Mouse (Mus musculus) adipose tissue, adult 10 weeks (tissue): ENCODE data around the gene Irgc1. TPM values are rescaled to one million over a fixed set of nuclear protein-coding genes. Genes with fewer than 3 reads are reported as not detected.

ENCODE experiments used
- polyA plus RNA-seq: library from polyadenylated mRNA; stranded (reverse); fragments of 350-450 nt; fragmentation: Illumina TruSeq; extraction: RNeasy Lipid Tissue Mini Kit (QIAGEN cat#74804); gene quantifications from one replicate; pipeline ENCODE4 v1.2.3, GENCODE M21; 2014; ENCODE audit warnings: low read depth, low replicate concordance

Gene Irgc1
- polyA plus RNA-seq: 18.3 TPM

DNA sequence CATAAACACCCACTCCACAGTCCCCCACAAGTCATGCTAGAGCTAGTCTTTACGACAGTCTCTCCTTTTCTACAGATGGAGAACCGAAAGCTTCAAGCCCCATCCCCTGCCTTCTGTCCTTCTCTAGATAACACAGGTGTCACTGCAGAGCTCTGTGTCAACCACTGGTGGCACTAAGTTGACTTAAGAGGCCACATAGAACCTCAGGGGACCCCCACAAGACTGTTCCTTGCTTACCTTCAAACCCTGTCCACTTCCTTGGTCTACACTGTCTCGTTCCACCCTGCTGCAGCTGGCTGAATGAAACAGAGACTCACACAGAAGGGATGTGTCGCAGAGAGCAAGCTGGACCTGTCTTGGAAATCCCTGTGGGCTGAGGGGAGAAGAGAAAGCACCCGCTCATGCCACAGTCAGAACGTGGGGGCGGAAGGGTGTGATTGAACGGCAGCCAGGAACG, at the start of gene Irgc1:
Irgc1 (minus strand) TSS at position 443 of the 457 bp plus-strand sequence.

DNA sequence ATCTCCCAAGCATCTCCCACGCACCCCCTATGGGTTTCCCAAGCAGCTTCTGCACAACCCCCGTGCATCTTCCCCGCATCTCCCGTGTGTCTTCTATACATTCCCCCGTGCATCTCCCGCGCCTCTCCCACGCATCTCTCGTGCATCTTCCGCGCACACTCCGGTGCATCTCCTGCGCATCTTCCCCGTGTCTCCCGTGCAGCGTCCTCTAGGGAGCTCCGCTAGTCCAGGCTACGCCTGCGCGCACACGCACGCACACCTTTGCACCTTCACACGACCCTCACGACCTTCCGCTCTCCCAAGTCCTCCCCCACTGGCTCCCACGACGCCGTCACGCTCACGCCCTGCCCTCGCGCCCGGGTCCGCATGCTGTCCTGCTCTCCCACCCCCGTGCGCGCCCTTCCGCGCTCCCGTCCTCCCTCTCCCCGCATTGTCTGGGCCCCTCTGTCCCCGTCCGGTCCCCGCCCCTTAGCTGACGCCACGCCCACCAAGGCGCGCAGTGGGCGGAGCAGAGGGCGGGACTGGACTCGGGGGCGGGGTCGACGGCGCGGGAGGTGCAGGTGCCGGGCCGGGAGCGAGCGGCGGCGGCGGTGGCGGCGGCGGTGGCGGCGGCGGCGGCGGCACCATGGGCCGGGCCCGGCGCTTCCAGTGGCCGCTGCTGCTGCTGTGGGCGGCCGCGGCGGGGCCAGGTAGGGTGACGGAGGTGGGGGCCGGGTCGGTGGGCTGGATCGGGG, 29.5 kb upstream of the Irgc1 start, which contains the start of gene Cadm4:
Cadm4 (plus strand) TSS at position 550 of the 734 bp plus-strand sequence.

DNA sequence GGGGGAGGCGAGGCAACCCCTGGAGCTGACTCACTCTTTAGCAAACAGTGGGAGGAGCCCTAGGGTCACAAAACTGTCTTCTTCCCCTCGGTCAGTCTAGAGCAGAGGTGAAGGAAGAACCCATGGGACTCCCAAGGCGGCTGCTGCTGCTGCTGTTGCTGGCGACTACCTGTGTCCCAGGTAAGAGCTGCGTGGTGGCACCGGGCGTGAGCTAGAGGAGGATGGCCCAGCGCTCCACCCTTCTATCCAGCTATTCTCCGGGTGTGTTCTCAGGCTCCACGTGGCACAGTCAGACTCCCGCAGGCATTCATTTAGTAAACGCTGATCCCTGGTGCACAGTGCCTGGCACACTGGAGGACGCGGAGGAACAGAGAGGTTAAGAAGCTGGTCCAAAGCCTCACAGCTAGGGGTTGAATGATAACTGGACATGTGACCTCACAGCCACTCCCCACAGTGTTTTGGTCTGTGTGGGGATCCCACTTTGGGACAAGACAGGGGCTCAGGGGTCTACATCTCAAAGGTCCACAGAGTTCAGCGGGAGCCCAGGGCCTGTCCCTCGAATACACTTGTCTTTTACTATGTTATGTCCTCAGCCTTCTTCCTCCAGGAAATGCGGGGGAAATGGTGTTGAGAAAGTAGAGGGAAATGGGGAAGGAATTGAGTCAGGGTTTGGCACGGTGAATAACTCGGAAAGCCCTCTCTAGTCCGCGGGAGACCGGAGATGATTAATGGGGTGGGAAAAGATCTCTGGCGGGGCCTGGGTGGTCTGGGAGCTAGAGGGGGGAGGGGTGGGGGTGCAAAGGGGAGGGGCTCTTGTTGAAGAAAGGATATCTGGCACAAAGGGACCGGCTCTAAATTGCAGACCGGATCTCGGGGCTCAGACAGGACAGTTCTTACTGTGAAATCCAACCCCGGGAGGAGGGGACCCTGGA, 10.6 kb upstream of the Irgc1 start, which contains the start of gene Plaur:
Plaur (plus strand) TSS at position 97 of the 932 bp plus-strand sequence.

DNA sequence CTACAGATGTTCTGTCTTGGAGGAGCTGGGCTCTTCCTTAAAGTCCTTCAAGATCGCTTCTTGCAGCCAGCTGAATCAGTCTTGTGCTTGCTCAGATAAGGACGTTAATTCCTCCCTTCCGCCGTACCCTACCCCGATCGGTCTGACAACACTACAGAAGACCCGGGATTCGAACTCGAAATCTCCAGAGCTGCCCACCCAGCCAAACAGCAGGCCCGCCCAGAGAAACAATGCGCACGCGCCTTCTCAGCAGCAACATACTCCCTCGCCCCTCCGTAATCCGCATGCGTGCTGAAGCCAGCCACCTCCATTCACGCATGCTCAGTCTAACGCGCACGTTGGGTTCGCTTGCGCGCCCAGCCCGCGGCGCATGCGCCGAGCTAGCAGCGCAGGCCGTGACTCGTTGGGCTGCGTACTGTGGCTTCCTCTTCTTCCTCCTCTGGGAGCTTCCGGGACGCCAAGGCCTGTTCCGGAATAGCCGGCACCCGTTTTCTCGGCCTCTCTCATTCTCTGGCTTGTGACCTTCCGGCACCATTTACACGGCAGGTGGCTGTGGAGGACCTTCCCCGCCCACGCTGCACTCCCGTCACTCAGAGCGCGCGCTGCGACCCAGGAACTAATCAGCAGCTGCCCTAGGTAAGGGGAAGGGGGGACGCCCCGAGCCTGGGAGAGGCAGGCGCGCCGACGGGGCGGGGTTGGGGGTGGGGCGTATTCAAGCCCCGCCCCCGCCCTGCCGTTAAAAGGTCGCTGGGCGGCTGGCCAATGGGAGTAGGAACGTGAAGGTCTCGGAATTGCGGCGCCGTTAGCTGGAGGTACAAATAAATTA, 52.6 kb downstream of the Irgc1 start, which contains the start of gene Smg9:
Smg9 (plus strand) TSS at position 364 of the 826 bp plus-strand sequence.

Other genes with a start within 250 kb of the Irgc1 start
- gene Zfp111, start 240.9 kb downstream of the Irgc1 start, polyA plus RNA-seq: 5.2 TPM
- 1.8 TPM for gene Zfp109, start 214.7 kb downstream of the Irgc1 start, polyA plus RNA-seq
- 2.3 TPM for gene Zfp108, start 197.5 kb downstream of the Irgc1 start, polyA plus RNA-seq
- gene Zfp93, start 181.9 kb downstream of the Irgc1 start, polyA plus RNA-seq: 4.3 TPM
- 12.2 TPM for gene Zfp61, start 151.1 kb downstream of the Irgc1 start, polyA plus RNA-seq
- gene Zfp94, start 135.6 kb downstream of the Irgc1 start, polyA plus RNA-seq: 6.8 TPM
- 3.5 TPM for gene Tescl, start 118.4 kb downstream of the Irgc1 start, polyA plus RNA-seq
- not detected for gene Lypd5, start 103.1 kb downstream of the Irgc1 start, polyA plus RNA-seq
- 6.2 TPM for gene Kcnn4, start 82.0 kb downstream of the Irgc1 start, polyA plus RNA-seq
- 26.5 TPM for gene Smg9, start 52.7 kb downstream of the Irgc1 start, polyA plus RNA-seq
- 6.9 TPM for gene Plaur, start 10.2 kb upstream of the Irgc1 start, polyA plus RNA-seq
- 5.4 TPM for gene Cadm4, start 29.7 kb upstream of the Irgc1 start, polyA plus RNA-seq
- gene Zfp428, start 54.7 kb upstream of the Irgc1 start, polyA plus RNA-seq: 3.0 TPM
- 3.2 TPM for gene AC161166.1, start 60.2 kb upstream of the Irgc1 start, polyA plus RNA-seq
- gene Irgq, start 78.4 kb upstream of the Irgc1 start, polyA plus RNA-seq: 13.2 TPM
- gene Pinlyp, start 93.8 kb upstream of the Irgc1 start, polyA plus RNA-seq: not detected
- gene Xrcc1, start 94.0 kb upstream of the Irgc1 start, polyA plus RNA-seq: 31.9 TPM
- gene Ethe1, start 135.2 kb upstream of the Irgc1 start, polyA plus RNA-seq: 7.0 TPM
- gene Zfp575, start 135.3 kb upstream of the Irgc1 start, polyA plus RNA-seq: 0.17 TPM
- gene Phldb3, start 158.5 kb upstream of the Irgc1 start, polyA plus RNA-seq: 4.5 TPM
- gene Lypd3, start 184.3 kb upstream of the Irgc1 start, polyA plus RNA-seq: 1.2 TPM
- gene Tex101, start 224.4 kb upstream of the Irgc1 start, polyA plus RNA-seq: 5.0 TPM